Mouse (Mus musculus): ENCODE results near the gene Gm4788. TPM values are rescaled to one million over a fixed set of nuclear protein-coding genes. Genes with fewer than 3 reads are reported as not detected.
"Not testable (repeated sequence)": the region's sequence is repeated elsewhere in the genome, so short reads cannot be mapped to it uniquely, and the experiment has no call there.

Gene Gm4788
- polyA plus RNA-seq (2016; fragmentation: Nextera tagmentation; extraction: Ambion mirVana) = not detected in 2 replicates

- H3K27ac ChIP-seq (replicated peaks) = no peak within 1 kb of the TSS
- no peak for DNase-seq (ENCODE audit: low spot score)
- H3K36me3 ChIP-seq = no peaks in the 10 kb centered on the region
- no peaks in the 10 kb centered on the region for H3K4me1 ChIP-seq
- 98% methylated on average over 1 of the region's 1 CpGs for WGBS
- H3K9me3 ChIP-seq (replicated peaks) = no peaks in the 10 kb centered on the region
- no peaks in the 10 kb centered on the region for H3K27me3 ChIP-seq (ENCODE audit: low read depth, poor library complexity, severe bottlenecking)
- no peak within 1 kb of the TSS for H3K4me3 ChIP-seq
Observed at GRCm38 (mm10) chr1:139781143-139781542, at the start of gene Gm4788. TSS of gene Gm4788 (minus strand) at chr1:139781243.

- H3K27me3 ChIP-seq (ENCODE audit: low read depth, poor library complexity, severe bottlenecking) = no peaks in the 10 kb centered on the region
- no peaks in the 10 kb centered on the region for H3K4me1 ChIP-seq
- H3K27ac ChIP-seq (replicated peaks) = no peak overlapping the region
- H3K9me3 ChIP-seq (replicated peaks) = no peaks in the 10 kb centered on the region
- no peak for DNase-seq (ENCODE audit: low spot score)
- no peaks in the 10 kb centered on the region for H3K36me3 ChIP-seq
- no peak overlapping the region for H3K4me3 ChIP-seq
Observed at GRCm38 (mm10) chr1:139808594-139808993, 27.6 kb upstream of the Gm4788 start.

GRCm38 (mm10) chr1:139769913-139770312 lies 11.1 kb downstream of the Gm4788 start:
- H3K27ac ChIP-seq (replicated peaks); DNase-seq (ENCODE audit: low spot score); H3K4me3 ChIP-seq; H3K36me3 ChIP-seq; H3K27me3 ChIP-seq (ENCODE audit: low read depth, poor library complexity, severe bottlenecking); H3K4me1 ChIP-seq; H3K9me3 ChIP-seq (replicated peaks): not testable (repeated sequence)
- WGBS = 90% methylated on average over 3 of the region's 3 CpGs

- 87% methylated on average over 16 of the region's 22 CpGs for WGBS
Observed at GRCm38 (mm10) chr1:139716681-139717080, 64.4 kb downstream of the Gm4788 start.

GRCm38 (mm10) chr1:139716249-139716648 lies 64.8 kb downstream of the Gm4788 start:
- not testable (repeated sequence) for H3K36me3 ChIP-seq; H3K9me3 ChIP-seq (replicated peaks); H3K27me3 ChIP-seq (ENCODE audit: low read depth, poor library complexity, severe bottlenecking); H3K27ac ChIP-seq (replicated peaks); H3K4me3 ChIP-seq; DNase-seq (ENCODE audit: low spot score); H3K4me1 ChIP-seq
- 92% methylated on average over 11 of the region's 16 CpGs for WGBS

More at GRCm38 (mm10) chr1:139716681-139717080, 64.4 kb downstream of the Gm4788 start:
- not testable (repeated sequence) for H3K4me1 ChIP-seq; H3K36me3 ChIP-seq; H3K4me3 ChIP-seq; H3K9me3 ChIP-seq (replicated peaks); H3K27me3 ChIP-seq (ENCODE audit: low read depth, poor library complexity, severe bottlenecking); DNase-seq (ENCODE audit: low spot score); H3K27ac ChIP-seq (replicated peaks)

- DNase-seq (ENCODE audit: low spot score); H3K27ac ChIP-seq (replicated peaks); H3K9me3 ChIP-seq (replicated peaks); H3K4me1 ChIP-seq; H3K4me3 ChIP-seq; H3K36me3 ChIP-seq; H3K27me3 ChIP-seq (ENCODE audit: low read depth, poor library complexity, severe bottlenecking): not testable (repeated sequence)
- 91% methylated on average over 18 of the region's 18 CpGs for WGBS
Observed at GRCm38 (mm10) chr1:139649921-139650320, 131.1 kb downstream of the Gm4788 start.

Other genes with a start within 250 kb of the Gm4788 start
- 0.06 TPM in 1 of 2 replicates, not detected in the other for gene Cfhr1, start 221.0 kb downstream of the Gm4788 start, polyA plus RNA-seq (2016; fragmentation: Nextera tagmentation; extraction: Ambion mirVana)
- not detected in 2 replicates for gene Cfhr2, start 77.5 kb upstream of the Gm4788 start, polyA plus RNA-seq (2016; fragmentation: Nextera tagmentation; extraction: Ambion mirVana)